Mouse (Mus musculus): ENCODE results near the gene Ubtd2.

The Ubtd2 gene

GRCm38 (mm10) chr11:32454800-32455506 lies at the start of gene Ubtd2:
Gene Ubtd2, plus strand, starts transcription at chr11:32455370.
- DNase-seq = peak; percentile 97

- DNase-seq = no peak
Measured at GRCm38 (mm10) chr11:32407863-32408262, 47.3 kb upstream of the Ubtd2 start.

- no peak for DNase-seq
Measured at GRCm38 (mm10) chr11:32409052-32409451, 46.1 kb upstream of the Ubtd2 start.

GRCm38 (mm10) chr11:32409823-32410562 lies 45.2 kb upstream of the Ubtd2 start:
- no peak for DNase-seq

- DNase-seq = no peak
Measured at GRCm38 (mm10) chr11:32420001-32420400, 35.2 kb upstream of the Ubtd2 start.

GRCm38 (mm10) chr11:32423311-32423710 lies 31.9 kb upstream of the Ubtd2 start:
- DNase-seq = peak; percentile 20

- no peak for DNase-seq
Measured at GRCm38 (mm10) chr11:32424600-32424999, 30.6 kb upstream of the Ubtd2 start.

GRCm38 (mm10) chr11:32425043-32425658 lies 30.0 kb upstream of the Ubtd2 start:
- DNase-seq = no peak

- DNase-seq = no peak
Measured at GRCm38 (mm10) chr11:32427537-32427936, 27.6 kb upstream of the Ubtd2 start.

GRCm38 (mm10) chr11:32435410-32436060 lies 19.6 kb upstream of the Ubtd2 start:
- no peak for DNase-seq

- DNase-seq = no peak
Measured at GRCm38 (mm10) chr11:32442576-32442975, 12.6 kb upstream of the Ubtd2 start.

- no peak for DNase-seq
Measured at GRCm38 (mm10) chr11:32444266-32444665, 10.9 kb upstream of the Ubtd2 start.

GRCm38 (mm10) chr11:32445135-32445534 lies 10.0 kb upstream of the Ubtd2 start:
- DNase-seq = no peak

- DNase-seq = no peak
Measured at GRCm38 (mm10) chr11:32445637-32446226, 9.4 kb upstream of the Ubtd2 start.

- DNase-seq = peak; percentile 54
Measured at GRCm38 (mm10) chr11:32450216-32450615, 5.0 kb upstream of the Ubtd2 start.

GRCm38 (mm10) chr11:32451306-32451705 lies 3.9 kb upstream of the Ubtd2 start:
- no peak for DNase-seq

- DNase-seq = no peak
Measured at GRCm38 (mm10) chr11:32452745-32453144, 2.4 kb upstream of the Ubtd2 start.

- DNase-seq = peak; percentile 32
Measured at GRCm38 (mm10) chr11:32453353-32453915, 1.7 kb upstream of the Ubtd2 start.

- no peak for DNase-seq
Measured at GRCm38 (mm10) chr11:32454231-32454799, 855 bp upstream of the Ubtd2 start.

GRCm38 (mm10) chr11:32455507-32456141 lies 454 bp downstream of the Ubtd2 start:
- DNase-seq = no peak

- DNase-seq = no peak
Measured at GRCm38 (mm10) chr11:32456356-32456755, 1.2 kb downstream of the Ubtd2 start.

- no peak for DNase-seq
Measured at GRCm38 (mm10) chr11:32464282-32464681, 9.1 kb downstream of the Ubtd2 start.

Data from cerebellum, adult 11 months (tissue).